Mouse (Mus musculus): ENCODE measurements at regions not wholly inside any gene's neighbourhood (a gene's known extent, or its start where the extent isn't known, plus 50 kb on each side); places are given as distances from the start of the nearest gene placed in this dataset.

GRCm38 (mm10) chr7:116915797-116916196 lies 411.6 kb downstream of the Nucb2 start:
- no peaks in the 10 kb centered on the region for H3K9me3 ChIP-seq

GRCm38 (mm10) chr7:116917921-116918670 lies 413.9 kb downstream of the Nucb2 start:
- H3K27me3 ChIP-seq = no peaks in the 10 kb centered on the region
- WGBS = 89% methylated on average over 6 of the region's 6 CpGs
- no peak overlapping the region for H3K27ac ChIP-seq
- no peak for ATAC-seq (ENCODE audit: insufficient number of reproducible peaks, insufficient read depth, low FRiP score, low TSS enrichment)
- no peak overlapping the region for H3K4me2 ChIP-seq (replicated peaks)
- H3K9ac ChIP-seq = no peak overlapping the region
- H3K9me3 ChIP-seq = no peaks in the 10 kb centered on the region
- H3K4me3 ChIP-seq = no peak overlapping the region
- no peaks in the 10 kb centered on the region for H3K36me3 ChIP-seq
- no peaks in the 10 kb centered on the region for H3K4me1 ChIP-seq

More at GRCm38 (mm10) chr7:116915797-116916196, 411.6 kb downstream of the Nucb2 start:
- H3K27ac ChIP-seq = no peak overlapping the region
- no peaks in the 10 kb centered on the region for H3K4me1 ChIP-seq
- no peak for ATAC-seq (ENCODE audit: insufficient number of reproducible peaks, insufficient read depth, low FRiP score, low TSS enrichment)
- H3K36me3 ChIP-seq = no peaks in the 10 kb centered on the region
- no peak overlapping the region for H3K4me2 ChIP-seq (replicated peaks)
- H3K4me3 ChIP-seq = no peak overlapping the region
- H3K27me3 ChIP-seq = no peaks in the 10 kb centered on the region
- 73% methylated on average over 6 of the region's 6 CpGs for WGBS
- no peak overlapping the region for H3K9ac ChIP-seq

DNA sequence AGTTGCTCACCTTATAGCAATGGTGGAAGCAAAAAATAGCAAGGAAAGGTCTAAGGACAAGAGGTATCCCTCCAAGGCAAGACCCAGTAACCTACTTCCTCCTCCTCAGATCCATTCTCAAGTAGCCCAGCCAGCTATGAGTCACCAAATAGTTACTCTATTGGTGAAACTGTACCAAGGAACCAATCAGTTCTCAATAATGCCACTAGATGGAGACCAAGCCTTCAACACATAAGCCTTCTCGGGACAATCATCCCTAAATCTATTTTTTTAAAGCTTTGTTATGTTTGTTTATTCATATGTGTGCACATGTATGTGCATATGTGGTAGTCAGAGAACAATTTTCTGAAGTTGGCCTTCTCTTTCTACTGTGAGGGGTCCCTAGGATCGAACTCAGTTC lies 434.3 kb upstream of the Xylt1 start:
- Histone ChIP-seq H3K4me1 (no peaks in the 10 kb centered on the region), H3K4me3 (no peak overlapping the region), H3K27ac (no peak overlapping the region), H3K4me2 (replicated peaks) (no peak overlapping the region), H3K27me3 (no peaks in the 10 kb centered on the region), H3K36me3 (no peaks in the 10 kb centered on the region), H3K9ac (no peak overlapping the region), H3K9me3 (no peaks in the 10 kb centered on the region)
- 78% methylated on average over 2 of the region's 2 CpGs for WGBS
- no peak for ATAC-seq (ENCODE audit: insufficient number of reproducible peaks, insufficient read depth, low FRiP score, low TSS enrichment)

DNA sequence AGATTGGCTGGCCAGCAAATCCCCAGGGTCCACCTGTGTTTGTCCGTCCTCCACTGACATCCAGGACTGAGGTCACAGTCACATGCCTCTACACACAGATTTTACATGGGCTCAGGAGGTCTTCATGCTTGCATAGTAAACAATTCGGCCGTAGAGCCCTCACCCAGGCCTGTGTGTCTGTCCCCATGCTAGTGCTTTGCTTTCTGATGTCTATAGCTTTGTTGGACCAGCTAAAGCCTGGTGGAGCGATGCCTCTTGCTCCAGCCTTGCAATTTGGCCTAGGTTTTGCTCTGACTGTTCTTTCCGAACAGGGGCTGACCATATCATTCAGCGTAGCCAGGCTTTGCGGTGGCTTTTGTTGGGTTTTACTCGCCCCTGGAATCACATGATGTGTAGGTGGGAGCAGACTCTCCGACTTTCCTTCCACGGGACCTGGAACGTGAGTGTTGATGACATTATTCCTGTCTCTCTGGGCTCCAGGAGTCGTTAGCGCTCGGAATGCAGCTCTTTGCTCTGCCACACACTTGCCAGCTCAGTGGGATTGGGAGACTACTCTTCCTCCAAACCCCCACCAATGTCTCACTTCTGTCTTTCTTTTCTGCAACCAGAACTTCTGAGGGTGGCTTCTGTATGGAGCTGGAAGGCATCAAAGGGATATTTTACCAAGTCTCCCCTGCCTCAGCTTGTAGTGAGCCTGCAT lies 421.4 kb upstream of the Xylt1 start:
- Histone ChIP-seq H3K27me3 (no peaks in the 10 kb centered on the region), H3K4me3 (no peak overlapping the region), H3K27ac (no peak overlapping the region), H3K9ac (no peak overlapping the region), H3K36me3 (no peaks in the 10 kb centered on the region), H3K4me1 (no peaks in the 10 kb centered on the region), H3K9me3 (no peaks in the 10 kb centered on the region), H3K4me2 (replicated peaks) (no peak overlapping the region)
- ATAC-seq (ENCODE audit: insufficient number of reproducible peaks, insufficient read depth, low FRiP score, low TSS enrichment) = no peak
- WGBS = 83% methylated on average over 14 of the region's 14 CpGs

DNA sequence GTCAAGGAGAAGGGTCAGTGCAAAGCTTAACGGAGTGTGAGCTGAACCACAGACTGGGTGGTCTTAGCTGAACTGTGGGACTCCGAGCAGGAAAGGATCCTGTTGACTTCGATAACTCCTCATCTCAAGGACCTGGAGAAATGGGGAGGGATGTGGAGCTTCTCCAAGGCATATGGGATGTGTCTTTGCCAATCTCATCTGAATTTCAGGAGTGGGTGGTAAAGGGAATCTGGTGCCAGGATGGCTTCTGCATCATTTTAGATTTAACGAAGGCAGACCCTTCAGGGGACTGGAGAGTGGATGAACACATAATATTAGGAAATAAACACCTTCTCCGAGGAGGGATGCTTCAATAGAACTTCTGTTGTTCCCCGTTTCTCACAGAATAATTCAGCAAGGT lies 416.9 kb upstream of the Xylt1 start:
- no peak overlapping the region for H3K27ac ChIP-seq
- H3K9ac ChIP-seq = no peak overlapping the region
- no peaks in the 10 kb centered on the region for H3K27me3 ChIP-seq
- ATAC-seq (ENCODE audit: insufficient number of reproducible peaks, insufficient read depth, low FRiP score, low TSS enrichment) = no peak
- WGBS = 75% methylated on average over 6 of the region's 6 CpGs
- H3K4me3 ChIP-seq = no peak overlapping the region
- H3K36me3 ChIP-seq = no peaks in the 10 kb centered on the region
- H3K9me3 ChIP-seq = no peaks in the 10 kb centered on the region
- H3K4me2 ChIP-seq (replicated peaks) = no peak overlapping the region
- no peaks in the 10 kb centered on the region for H3K4me1 ChIP-seq

- H3K36me3 ChIP-seq = no peaks in the 10 kb centered on the region
- H3K27me3 ChIP-seq = no peaks in the 10 kb centered on the region
- no peak overlapping the region for H3K4me3 ChIP-seq
- 65% methylated on average over 2 of the region's 2 CpGs for WGBS
- no peak overlapping the region for H3K4me2 ChIP-seq (replicated peaks)
- no peaks in the 10 kb centered on the region for H3K9me3 ChIP-seq
- H3K4me1 ChIP-seq = no peaks in the 10 kb centered on the region
- no peak overlapping the region for H3K27ac ChIP-seq
- no peak for ATAC-seq (ENCODE audit: insufficient number of reproducible peaks, insufficient read depth, low FRiP score, low TSS enrichment)
- H3K9ac ChIP-seq = no peak overlapping the region
Measured at GRCm38 (mm10) chr7:116991351-116991750, 389.4 kb upstream of the Xylt1 start.

DNA sequence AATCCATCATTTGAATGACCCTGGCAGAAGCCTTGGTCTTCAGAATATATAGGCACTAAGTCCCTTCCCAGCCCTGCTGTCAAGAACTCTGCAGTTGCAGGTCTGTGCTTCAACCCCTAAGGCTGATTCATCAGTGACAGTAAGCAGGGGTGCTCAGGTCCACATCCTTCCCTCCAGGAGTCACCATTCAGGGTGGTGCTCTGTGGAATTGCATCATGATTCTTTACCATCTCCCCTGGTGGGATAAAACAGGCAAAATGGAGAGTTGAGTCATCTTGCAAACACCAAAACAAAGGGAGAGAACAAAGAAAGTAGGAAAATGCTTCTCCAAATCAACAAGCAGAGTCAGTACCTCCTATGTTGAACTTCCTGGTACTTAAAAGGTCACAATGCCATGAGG lies 388.6 kb upstream of the Xylt1 start:
- Histone ChIP-seq H3K4me3 (no peak overlapping the region), H3K9ac (no peak overlapping the region), H3K4me2 (replicated peaks) (no peak overlapping the region), H3K36me3 (no peaks in the 10 kb centered on the region), H3K9me3 (no peaks in the 10 kb centered on the region), H3K27ac (no peak overlapping the region), H3K27me3 (no peaks in the 10 kb centered on the region), H3K4me1 (no peaks in the 10 kb centered on the region)
- ATAC-seq (ENCODE audit: insufficient number of reproducible peaks, insufficient read depth, low FRiP score, low TSS enrichment) = no peak

DNA sequence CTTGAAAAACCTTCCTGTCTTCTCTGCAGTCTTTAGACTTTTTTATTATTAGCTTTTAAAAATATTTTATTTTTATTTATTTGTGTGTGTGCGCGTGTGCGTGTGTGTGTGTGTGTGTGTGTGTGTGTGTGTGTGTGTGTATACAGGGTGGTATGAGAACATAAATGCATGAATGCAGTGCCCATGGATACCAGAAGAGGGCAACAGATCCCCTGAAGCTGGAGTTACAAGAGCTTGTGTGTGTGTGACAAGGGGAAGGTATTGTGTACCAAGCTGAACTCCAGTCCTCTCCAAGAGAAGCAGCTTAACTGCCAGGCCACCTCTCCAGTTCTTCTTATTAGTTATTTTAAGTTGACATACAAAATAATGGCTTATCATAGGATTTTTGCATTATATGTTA lies 385.0 kb upstream of the Xylt1 start:
- Histone ChIP-seq H3K36me3 (no peaks in the 10 kb centered on the region), H3K9me3 (no peaks in the 10 kb centered on the region), H3K9ac (no peak overlapping the region), H3K4me3 (no peak overlapping the region), H3K4me1 (no peaks in the 10 kb centered on the region), H3K27ac (no peak overlapping the region), H3K4me2 (replicated peaks) (no peak overlapping the region), H3K27me3 (no peaks in the 10 kb centered on the region)
- ATAC-seq (ENCODE audit: insufficient number of reproducible peaks, insufficient read depth, low FRiP score, low TSS enrichment) = no peak
- WGBS = 89% methylated on average over 3 of the region's 3 CpGs

GRCm38 (mm10) chr7:117003167-117003566 lies 377.6 kb upstream of the Xylt1 start:
- Histone ChIP-seq H3K4me2 (replicated peaks) (no peak overlapping the region), H3K9me3 (no peaks in the 10 kb centered on the region), H3K4me1 (no peaks in the 10 kb centered on the region), H3K4me3 (no peak overlapping the region), H3K27me3 (no peaks in the 10 kb centered on the region), H3K36me3 (no peaks in the 10 kb centered on the region), H3K9ac (no peak overlapping the region), H3K27ac (no peak overlapping the region)
- ATAC-seq (ENCODE audit: insufficient number of reproducible peaks, insufficient read depth, low FRiP score, low TSS enrichment) = no peak

- WGBS = 74% methylated on average over 1 of the region's 1 CpGs
- ATAC-seq (ENCODE audit: insufficient number of reproducible peaks, insufficient read depth, low FRiP score, low TSS enrichment) = no peak
- Histone ChIP-seq H3K4me1 (no peaks in the 10 kb centered on the region), H3K9ac (no peak overlapping the region), H3K36me3 (no peaks in the 10 kb centered on the region), H3K9me3 (no peaks in the 10 kb centered on the region), H3K4me2 (replicated peaks) (no peak overlapping the region), H3K4me3 (no peak overlapping the region), H3K27me3 (no peaks in the 10 kb centered on the region), H3K27ac (no peak overlapping the region)
Measured at GRCm38 (mm10) chr7:117018349-117018748, 362.4 kb upstream of the Xylt1 start.

DNA sequence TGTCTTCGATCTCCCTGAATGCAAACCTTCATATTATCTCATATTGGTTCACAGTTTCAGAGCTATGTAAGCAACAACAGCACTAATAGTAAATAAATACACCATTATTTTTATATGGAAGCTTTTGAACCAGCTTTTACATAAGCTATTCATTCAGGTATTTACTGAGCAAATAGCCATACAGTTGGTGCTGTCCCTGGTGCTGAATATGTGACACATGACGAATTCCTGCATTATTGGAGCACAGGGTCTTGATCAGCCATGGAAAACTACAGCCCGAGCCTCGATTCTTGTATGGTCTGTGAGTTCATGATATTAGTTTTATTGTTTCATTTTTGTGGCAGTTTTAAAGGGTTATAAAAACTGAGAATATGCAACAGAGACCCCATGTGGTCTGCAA lies 359.1 kb upstream of the Xylt1 start:
- Histone ChIP-seq H3K36me3 (no peaks in the 10 kb centered on the region), H3K4me1 (no peaks in the 10 kb centered on the region), H3K4me2 (replicated peaks) (no peak overlapping the region), H3K27me3 (no peaks in the 10 kb centered on the region), H3K4me3 (no peak overlapping the region), H3K9ac (no peak overlapping the region), H3K27ac (no peak overlapping the region), H3K9me3 (no peaks in the 10 kb centered on the region)
- 59% methylated on average over 4 of the region's 4 CpGs for WGBS
- ATAC-seq (ENCODE audit: insufficient number of reproducible peaks, insufficient read depth, low FRiP score, low TSS enrichment) = no peak

DNA sequence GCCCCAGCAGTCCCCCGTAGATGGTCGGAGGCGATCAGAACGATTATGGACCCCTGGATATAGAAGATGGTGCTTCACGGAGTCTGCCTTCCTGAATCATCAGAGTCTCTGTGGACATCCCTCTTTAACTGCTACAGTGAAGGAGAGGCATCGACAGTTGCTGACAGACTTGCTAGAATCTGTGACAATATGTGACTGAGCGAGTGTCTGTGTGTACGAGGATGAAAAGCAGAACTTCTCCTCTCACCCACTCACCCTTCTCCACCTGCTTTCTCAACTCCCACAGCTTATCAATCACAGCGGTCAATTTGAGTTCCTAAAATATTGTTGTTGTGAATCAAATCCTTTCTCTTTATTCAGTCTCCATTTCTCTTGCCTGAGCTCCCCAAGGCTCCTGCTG lies 335.9 kb upstream of the Xylt1 start:
- Histone ChIP-seq H3K9ac (no peak overlapping the region), H3K4me3 (no peak overlapping the region), H3K4me2 (replicated peaks) (no peak overlapping the region), H3K4me1 (no peaks in the 10 kb centered on the region), H3K9me3 (no peaks in the 10 kb centered on the region), H3K36me3 (no peaks in the 10 kb centered on the region), H3K27me3 (no peaks in the 10 kb centered on the region), H3K27ac (no peak overlapping the region)
- no peak for ATAC-seq (ENCODE audit: insufficient number of reproducible peaks, insufficient read depth, low FRiP score, low TSS enrichment)
- WGBS = 85% methylated on average over 9 of the region's 9 CpGs
